Mouse (Mus musculus) B cell, adult 2 months (primary cell): ENCODE data around the gene Marf1.
"Not testable (repeated sequence)": the region's sequence is repeated elsewhere in the genome, so short reads cannot be mapped to it uniquely, and the experiment has no call there.

Source experiments
- DNase-seq, 2 experiments: peaks; one replicate each; pipeline ENCODE4 v3.0.0; 2022

The Marf1 gene

GRCm38 (mm10) chr16:14162988-14163416, at the start of gene Marf1, which contains the start of gene Nde1:
TSS of gene Marf1 (minus strand) at chr16:14163351.
TSS of gene Nde1 (plus strand) at chr16:14163275.
- peak; percentile 82 to 83 for DNase-seq

- DNase-seq, result no peak
Measured at GRCm38 (mm10) chr16:14198798-14199197, 35.6 kb upstream of the Marf1 start.

DNA sequence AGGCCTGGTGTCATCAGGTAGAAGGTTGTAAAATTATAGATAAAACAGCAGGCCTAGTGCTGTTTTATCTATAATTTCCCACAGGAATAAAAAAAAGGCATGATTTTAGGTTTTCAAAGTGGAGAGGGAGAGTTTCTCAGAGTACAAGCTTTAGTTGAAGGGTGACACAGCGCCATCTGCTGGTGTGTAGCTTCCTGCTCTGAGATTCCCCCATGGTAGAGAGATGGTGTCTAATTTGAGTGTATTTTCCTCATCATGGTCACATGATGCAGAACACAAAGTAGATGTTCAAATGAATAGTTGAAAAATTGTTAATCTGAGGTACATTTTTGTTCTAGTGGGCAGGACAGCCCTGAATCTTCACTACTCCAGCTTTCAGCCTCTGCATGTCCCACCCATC, 32.3 kb upstream of the Marf1 start:
- DNase-seq, result peak; percentile 60 to 62

DNA sequence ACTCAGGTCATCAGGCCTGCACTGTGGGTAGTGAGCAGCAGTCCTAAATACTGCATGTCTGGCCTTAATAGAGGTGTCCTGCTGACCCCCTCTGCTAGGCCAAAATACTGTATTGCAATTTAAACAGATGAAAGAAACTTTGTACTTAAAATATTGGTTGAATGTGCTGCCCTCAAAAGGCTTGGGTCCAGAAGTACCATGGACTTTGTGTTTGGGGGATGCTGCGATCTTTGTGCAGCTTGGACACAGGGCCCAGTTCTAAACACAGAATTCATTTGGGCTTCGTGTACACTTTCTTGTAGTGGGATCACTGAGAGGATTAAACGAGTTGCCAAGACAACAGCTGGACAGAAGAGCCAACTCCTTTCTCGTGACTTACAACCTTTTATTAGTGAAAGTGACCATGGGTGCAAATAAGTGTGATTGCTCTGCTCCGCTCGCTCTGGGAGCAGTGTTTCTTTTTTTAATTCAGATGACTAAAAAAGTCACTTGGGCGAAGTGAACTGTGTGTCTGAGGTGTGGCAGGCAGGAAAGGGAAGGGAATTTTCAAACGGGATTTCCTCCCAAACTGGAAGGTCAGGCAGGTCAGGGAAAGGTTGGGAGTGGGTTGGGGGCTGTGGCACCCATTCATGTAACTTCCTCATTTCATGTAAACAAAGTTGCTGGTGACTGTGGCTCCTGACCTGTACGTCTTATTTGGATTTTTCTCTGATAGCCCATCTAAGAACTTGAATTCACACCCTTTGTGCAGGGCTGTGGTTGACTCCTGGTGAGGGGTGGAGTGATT, 31.2 kb upstream of the Marf1 start:
- DNase-seq, result no peak

GRCm38 (mm10) chr16:14185516-14185915, 22.4 kb upstream of the Marf1 start:
- no peak for DNase-seq

DNA sequence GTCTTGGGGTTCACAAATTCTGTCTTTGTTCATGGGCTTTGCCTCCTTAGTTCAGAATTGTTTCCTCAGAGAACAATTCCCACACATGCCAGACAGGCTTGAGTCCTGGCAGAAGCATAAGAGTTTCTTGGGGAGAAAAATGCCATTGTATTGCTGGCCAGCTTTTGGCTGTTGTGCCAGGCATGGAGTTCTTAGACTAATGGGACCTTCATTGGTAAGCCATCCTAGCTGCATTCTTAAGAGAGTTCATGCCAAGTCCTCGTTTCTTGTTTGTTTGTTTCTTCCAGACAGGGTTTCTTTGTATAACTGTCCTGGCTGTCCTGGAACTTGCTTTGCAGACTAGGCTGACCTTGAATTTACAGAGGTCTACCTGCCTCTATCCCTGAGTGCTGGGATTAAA, 20.7 kb upstream of the Marf1 start:
- no peak for DNase-seq

DNA sequence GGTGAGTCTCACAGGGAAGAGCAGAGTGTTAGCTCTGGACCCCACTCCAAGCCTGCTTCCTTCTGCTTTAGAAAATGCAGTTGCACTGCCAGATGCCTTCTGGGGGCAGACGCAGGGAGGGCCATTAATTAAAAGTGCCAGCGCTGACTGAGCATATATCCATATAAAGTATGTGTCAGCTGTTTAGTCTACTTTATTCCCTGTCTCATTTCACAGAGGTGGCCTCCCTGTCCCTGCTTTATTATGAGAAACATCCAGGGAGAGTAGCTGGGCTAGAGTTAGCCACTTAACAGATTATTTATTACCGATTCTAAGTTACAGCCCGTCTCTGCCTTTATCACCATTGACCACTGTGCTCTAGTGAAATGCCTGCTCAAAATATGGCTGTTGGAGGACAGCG, 19.2 kb upstream of the Marf1 start:
- no peak for DNase-seq

DNA sequence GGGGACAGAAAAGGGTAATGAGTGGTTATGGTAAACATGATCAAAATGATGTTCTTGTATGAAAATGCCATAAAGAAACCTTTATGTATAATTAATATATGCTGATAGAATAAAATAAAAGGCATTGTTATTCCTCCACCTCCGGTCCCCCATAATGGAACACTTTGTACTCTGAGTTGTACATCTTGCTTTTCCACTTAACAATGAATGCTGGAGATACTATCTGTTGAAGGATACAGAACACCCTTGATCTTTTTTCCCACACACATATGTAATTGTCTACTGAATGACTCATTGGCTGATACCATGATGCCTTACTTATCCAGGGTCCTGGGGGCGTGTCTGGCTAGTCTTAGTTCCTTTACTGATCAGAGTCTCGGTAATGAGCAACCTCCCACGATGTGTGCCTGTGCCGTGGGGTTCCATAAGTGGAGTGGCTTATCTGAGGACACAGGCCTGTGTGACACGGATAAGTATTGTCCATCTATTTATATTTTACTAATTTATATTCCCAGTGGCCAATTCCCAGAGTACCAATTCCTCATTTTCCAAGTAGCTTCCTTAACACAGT, 17.1 kb upstream of the Marf1 start:
- no peak for DNase-seq

DNA sequence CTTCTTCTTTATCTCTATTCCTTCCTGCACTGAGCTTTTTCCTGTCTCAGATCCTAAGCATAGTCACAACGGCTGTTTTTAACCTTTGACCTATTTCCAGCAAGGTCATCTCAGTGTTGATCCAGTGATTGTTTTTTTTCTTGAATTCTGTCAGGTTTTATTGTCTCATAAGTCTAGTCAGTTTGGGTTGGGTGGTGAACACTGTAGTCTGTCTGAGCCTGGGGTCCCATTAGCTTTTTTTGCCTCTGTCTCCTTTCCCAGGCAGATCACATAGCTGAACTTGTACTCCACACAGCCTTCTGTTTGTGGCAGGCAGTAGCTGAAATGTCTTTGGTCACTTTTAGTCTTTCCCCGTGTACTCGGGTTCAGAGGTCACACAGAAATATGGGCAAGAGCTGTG, 14.9 kb upstream of the Marf1 start:
- no peak for DNase-seq

GRCm38 (mm10) chr16:14169706-14170105, 6.6 kb upstream of the Marf1 start:
- DNase-seq, result no peak

- DNase-seq, result no peak
Measured at GRCm38 (mm10) chr16:14166490-14166889, 3.3 kb upstream of the Marf1 start.

DNA sequence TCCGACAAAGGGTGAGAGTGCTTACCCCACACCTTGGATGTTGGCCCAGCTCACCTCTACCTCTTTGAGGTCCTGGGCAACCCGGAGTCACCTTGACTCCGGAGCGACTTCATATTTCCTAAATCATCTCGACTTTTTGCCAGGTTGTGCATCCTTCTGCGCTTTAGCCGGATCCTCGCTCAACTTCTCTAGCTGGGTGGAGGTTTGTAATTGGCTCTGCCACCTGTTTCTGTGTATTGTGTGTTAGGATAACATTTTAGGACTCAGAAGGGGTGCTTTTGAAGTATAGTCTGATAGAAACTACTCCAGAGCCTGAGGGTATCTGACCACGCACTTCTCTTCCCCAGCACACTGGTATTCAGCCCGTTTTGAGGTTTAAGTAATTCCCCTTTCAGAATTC, 580 bp upstream of the Marf1 start:
- no peak for DNase-seq

DNA sequence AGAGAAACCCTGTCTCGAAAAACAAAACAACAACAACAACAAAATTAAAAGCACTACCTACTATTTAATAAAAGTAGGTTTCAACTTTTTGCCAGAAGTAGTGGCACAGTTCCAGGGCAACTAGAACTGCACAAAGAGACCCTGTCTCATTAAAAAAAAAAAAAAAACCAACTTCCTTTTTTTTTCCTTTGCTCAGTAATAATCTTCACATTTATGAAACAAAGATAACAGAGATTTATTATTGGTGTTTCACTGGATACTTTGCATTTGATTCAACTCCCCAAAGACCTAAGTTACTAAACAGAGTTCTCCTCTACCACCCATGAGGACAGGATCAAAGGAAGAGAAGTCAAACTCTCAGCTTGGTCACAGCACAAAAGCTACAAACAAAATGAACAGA, 2.2 kb downstream of the Marf1 start:
- DNase-seq, result no peak

- peak; percentile 75 to 81 for DNase-seq
Measured at GRCm38 (mm10) chr16:14159746-14160131, 3.4 kb downstream of the Marf1 start.

DNA sequence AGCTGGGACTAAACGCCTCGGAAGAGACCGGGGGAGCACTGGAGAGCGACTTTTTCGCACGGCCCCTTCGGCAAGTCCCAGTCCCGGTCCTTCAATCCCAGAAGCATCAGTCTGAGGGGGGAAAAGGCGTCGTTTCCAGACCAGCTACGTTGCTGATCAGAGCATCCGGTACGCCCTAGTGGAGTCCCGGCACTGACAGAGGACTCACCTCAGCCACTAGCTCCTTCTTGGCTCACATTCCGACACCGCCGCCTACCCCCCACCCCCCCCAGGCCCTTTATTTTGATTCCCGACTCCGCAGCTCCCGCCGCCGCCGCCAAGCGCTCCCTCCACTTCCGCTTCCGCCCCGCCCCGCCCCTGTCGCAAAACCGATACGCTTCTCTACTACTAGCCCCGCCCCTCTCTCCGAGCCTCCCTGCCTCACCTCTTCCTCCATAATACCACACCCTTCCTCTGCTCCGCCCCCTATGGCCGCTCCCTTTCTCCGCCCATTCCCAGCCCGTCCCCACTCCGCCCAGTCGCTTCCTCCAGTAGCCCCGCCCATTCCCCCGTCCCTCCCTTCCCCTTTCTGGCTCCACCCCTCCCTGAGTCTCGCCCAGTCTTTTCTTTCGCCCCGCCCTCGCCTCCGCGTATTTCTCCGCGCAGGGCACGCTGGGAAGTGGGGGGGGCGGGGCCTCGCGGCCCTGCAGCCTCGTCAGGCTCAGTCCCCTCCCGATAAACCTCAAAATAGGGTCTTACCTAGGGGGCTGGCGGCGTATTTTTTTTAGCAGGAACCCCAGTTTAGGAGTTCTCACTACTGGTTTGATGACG, 4.0 kb downstream of the Marf1 start:
- DNase-seq, result peak; percentile 99 to 100

GRCm38 (mm10) chr16:14158536-14158935, 4.6 kb downstream of the Marf1 start:
- no peak for DNase-seq

DNA sequence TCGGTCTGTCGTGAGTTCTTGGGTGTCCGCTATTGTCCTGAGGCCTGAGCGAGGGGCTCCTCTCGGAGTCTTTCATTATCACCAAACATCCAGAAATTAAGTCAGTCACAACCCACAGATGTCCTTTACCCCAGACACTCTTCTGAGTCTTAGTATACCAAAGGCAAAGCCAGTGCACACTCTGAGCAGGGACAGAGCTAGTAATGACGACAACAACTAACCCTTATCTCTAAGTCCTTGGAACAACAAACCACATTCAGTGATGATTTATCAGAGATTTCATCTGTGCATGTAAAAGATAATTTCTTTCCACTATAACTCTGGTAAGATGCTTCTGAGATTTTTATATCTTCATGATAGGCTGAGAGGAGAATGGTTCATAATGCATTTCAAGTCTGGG, 6.8 kb downstream of the Marf1 start:
- DNase-seq, result no peak

DNA sequence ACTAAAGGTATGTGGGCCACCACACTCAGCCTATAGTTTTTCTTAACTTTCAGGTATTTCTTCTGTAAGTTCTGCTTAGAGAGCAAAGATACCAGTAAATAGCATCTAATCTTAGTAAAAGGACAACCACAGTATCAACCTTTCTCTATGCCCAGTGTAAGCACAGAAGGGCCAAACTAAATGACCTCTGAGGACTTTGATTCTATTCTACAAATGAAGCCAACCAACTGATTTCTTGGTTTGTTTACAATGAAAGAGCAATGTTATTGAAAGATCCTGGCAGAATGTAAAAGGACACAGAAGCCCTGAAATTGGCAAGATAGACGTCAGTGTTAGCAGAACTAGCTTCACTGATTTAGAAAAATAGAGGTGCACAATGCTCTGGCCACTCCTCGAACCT, 7.5 kb downstream of the Marf1 start:
- DNase-seq, result not testable (repeated sequence)

GRCm38 (mm10) chr16:14151718-14152117, 11.4 kb downstream of the Marf1 start:
- no peak for DNase-seq

DNA sequence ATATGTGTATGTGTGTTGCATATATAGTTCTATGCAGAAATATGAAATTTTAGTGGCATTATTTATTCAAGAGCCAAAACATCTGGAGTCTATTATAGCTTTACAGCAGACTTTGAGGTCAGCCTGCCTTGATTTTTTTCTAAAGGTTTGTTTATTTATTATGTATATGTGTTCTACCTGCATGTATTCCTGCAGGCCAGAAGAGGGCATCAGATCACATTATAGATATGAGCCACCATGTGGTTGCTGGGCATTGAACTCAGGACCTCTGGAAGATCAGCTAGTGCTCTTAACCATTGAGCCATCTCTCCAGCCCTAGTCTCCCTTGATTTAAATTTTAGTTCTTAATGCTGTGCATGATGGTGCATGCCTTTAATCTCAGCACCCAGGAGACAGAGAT, 15.4 kb downstream of the Marf1 start:
- DNase-seq, result no peak

GRCm38 (mm10) chr16:14143298-14143697, 19.9 kb downstream of the Marf1 start:
- DNase-seq, result no peak

- DNase-seq, result no peak
Measured at GRCm38 (mm10) chr16:14139106-14139505, 24.0 kb downstream of the Marf1 start.

DNA sequence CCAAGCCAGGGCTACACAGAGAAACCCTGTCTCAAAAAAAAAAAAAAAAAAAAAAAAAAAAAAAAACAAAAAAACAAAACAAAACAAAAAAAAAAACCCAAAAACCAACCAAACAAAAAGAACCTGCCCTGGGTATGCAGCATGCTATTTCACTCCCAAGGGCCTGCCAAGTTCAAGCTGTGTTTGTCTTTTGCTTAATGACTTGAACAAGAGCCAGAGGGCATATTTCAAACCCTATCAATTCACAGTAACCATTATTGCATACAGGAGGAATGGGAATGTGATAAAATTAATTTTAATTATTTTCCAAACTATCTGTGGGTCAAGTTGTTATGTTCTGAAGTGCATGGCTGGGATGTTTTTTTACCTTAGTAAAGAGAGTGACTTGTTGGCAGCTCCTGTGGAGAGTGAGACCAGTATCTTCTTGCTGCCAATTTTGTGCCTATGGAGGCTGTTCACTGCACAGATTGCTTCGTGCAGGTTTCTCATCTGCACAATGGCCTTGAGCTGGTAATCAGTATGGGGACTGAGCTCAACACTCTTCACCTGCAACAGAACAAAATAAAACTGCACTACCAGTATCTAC, 25.1 kb downstream of the Marf1 start:
- DNase-seq, result no peak
